Mouse (Mus musculus) macrophage (primary cell): ENCODE results near the gene Slc36a2. TPM values are rescaled to one million over a fixed set of nuclear protein-coding genes. Genes with fewer than 3 reads are reported as not detected.

Experiments used
- H3K27ac ChIP-seq: fragments of 350-480 bp; formaldehyde crosslinking; 2 replicates; pipeline ENCODE4 v1.9.0; 2021
- H3K36me3 ChIP-seq: fragments of 350-480 bp; formaldehyde crosslinking; 2 replicates; pipeline ENCODE4 v1.9.0; 2021; ENCODE audit errors: inconsistent target
- H3K4me3 ChIP-seq: fragments of 350-480 bp; formaldehyde crosslinking; 2 replicates; pipeline ENCODE4 v1.9.0; 2021; ENCODE audit errors: inconsistent target
- H3K79me2 ChIP-seq: fragments of 350-480 bp; formaldehyde crosslinking; 2 replicates; pipeline ENCODE4 v1.9.0; 2021; ENCODE audit errors: inconsistent target
- WGBS: methylation state at CpG from one replicate; pipeline ENCODE4 v1.1.7; 2026; ENCODE audit warnings: inconsistent platforms; ENCODE audit not compliant: missing documents; 5-methylcytosine and 5-hydroxymethylcytosine counted together
- polyA plus RNA-seq: library from polyadenylated mRNA; stranded (reverse); fragments of 250-400 nt; gene quantifications from 3 replicates; pipeline ENCODE4 v1.2.4, GENCODE M21; 2018; ENCODE audit warnings: inconsistent platforms

The Slc36a2 gene
- polyA plus RNA-seq, 1 experiment from 2014 or later = not detected

DNA sequence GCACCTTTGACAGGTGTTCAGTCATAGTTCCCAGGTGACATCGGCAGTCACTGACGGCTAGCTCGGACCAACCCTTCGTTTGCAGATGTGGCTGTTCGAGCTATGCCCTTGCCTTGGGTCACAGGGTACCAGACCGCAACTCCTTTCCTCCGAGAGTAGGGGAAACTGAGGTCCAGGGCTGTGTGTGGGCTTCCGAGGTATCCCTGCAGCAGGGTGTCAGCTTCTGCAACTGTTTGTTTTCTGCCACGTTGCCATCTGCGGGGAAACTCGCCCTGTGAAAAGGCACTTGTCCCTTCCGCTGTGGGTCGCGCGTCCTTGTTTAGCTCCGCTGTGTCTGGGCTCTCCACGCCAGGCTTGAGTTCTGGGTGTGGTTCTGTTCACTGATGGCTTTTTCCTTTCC, 19.7 kb upstream of the Slc36a2 start:
- no peaks in the 10 kb centered on the region for H3K36me3 ChIP-seq
- H3K79me2 ChIP-seq = peaks cover 46% of the 10 kb centered on the region
- H3K27ac ChIP-seq = peak overlapping the region; percentile 75
- under 1% methylated on average over 16 of the region's 17 CpGs for WGBS
- H3K4me3 ChIP-seq = peak overlapping the region; percentile 99

DNA sequence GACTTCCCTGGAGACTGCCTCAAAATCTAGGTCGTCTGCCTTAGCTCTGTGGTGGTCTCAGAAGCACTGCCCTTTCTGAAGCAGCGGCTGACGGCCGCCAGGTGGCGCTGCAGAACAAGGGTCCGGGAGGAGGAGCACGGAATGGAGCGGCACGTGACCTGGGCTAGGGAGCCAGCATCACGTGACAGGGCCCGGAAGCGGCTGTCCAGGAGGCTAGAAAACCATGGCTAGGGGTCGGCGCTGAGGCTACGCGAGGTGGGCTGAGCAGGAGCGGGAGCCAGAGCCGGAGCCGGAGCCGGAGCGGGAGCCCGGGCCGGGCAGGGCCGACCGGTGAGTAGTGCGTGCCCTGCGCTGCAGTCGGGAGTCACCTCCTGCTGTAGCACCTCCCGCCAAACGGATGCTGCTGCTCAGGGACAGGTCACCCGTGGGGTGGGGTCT, 19.3 kb upstream of the Slc36a2 start, which contains the start of gene Slc36a1:
TSS of gene Slc36a1 (plus strand) at position 192 of the 438 bp plus-strand sequence.
- Histone ChIP-seq H3K79me2 (peaks cover 42% of the 10 kb centered on the region), H3K36me3 (no peaks in the 10 kb centered on the region), H3K4me3 (peak within 1 kb of the TSS; percentile 99), H3K27ac (peak within 1 kb of the TSS; percentile 75)
- under 1% methylated on average over 31 of the region's 31 CpGs for WGBS

DNA sequence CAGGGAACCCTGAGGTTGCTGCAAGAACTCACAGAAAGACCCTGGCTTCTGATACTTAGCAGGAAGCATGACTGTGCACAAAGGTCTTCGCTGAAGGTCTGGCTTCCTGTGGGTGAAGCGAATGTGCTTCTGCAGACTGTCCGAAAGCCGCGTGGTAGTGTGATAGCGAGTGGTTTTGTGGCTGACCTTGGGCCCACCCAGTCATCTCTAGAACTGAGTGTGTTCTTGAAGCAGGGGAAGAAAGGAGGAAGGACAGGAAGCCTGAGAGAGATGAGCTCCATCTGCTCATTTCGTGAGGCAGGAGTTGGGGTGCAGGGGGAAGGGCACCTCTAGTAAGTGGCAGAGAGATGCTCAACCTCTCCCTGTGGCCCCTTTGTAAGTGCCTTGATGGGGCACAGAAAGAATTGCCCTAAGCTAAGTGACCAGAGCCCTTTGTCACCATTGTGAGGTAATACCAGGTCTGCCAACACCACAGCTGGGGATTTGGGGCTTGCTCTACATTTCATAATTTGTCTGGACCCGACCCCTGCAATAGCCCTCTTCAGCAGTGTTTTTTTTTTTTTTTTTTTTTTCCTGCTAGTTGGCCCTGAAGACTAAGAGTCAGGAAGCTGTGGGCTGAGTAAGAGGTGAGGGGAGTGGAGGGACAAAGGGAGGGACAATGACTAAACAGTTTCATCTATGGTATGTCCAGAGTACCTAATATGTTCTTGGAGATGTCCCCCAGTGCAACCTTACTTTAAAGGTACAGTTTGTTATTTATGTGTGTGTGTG, 13.0 kb upstream of the Slc36a2 start:
- Histone ChIP-seq H3K27ac (no peak overlapping the region), H3K36me3 (no peaks in the 10 kb centered on the region), H3K4me3 (no peak overlapping the region), H3K79me2 (no peaks in the 10 kb centered on the region)
- 11% methylated on average over 8 of the region's 8 CpGs for WGBS

DNA sequence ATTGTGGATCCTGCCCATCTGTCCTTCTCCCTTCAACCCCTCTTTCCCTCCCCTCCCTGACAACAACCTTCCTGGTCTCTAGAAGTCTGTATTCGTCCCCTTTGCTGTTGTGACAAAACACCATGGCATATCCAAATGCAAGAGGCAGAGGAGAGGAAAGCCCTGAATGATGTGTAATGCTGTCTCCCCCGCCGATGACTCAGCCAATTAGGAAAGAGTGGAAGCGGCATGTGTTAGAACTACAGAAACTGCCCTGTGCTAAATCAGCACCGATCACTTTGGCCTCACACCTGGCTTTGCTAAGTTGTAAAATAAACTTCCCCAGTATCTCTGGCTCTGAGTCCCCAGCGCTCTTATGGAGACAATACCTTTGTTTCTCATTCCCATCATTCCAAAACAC, 12.2 kb upstream of the Slc36a2 start:
- Histone ChIP-seq H3K36me3 (no peaks in the 10 kb centered on the region), H3K4me3 (no peak overlapping the region), H3K27ac (no peak overlapping the region), H3K79me2 (no peaks in the 10 kb centered on the region)
- 17% methylated on average over 6 of the region's 6 CpGs for WGBS

DNA sequence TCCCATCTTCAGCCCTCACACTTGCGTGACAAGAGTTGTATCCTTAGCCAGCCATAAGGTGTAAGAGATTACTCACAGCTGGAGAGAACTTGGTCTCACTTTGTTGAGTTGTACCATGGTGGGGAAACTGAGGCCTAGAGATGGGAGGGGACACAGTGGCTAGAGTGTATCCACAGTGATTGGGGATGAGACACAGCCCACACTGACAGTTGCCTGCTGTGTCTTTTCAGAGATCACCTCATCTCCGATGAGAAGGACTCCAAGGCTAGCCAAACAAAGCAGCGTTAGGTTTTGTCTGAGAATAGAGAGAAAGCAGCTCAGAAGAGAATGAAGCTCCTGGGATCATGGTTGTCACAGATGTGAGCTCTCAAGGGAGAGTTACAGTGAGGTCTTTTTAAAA, 5.3 kb upstream of the Slc36a2 start:
- 87% methylated on average over 3 of the region's 3 CpGs for WGBS
- Histone ChIP-seq H3K36me3 (no peaks in the 10 kb centered on the region), H3K27ac (no peak overlapping the region), H3K79me2 (no peaks in the 10 kb centered on the region), H3K4me3 (no peak overlapping the region)

DNA sequence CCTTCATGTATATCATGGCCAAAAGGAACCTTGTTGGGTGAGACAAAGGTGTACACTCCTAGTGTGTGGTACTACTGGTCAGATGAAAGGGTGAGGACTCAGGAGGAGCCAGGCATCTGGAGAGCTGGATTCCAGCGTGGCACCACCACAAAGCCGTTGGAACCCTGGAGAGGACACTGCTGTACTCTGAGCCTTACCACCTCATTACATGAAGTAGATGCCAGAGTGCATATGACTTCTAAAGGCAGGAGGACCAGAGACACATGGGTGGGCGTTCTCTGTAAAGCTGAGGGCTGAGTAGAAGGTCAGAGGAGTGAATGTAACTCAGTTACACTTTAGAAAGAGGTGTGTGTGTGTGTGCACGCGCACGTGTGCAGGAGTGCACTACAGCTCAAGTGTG, 2.9 kb upstream of the Slc36a2 start:
- Histone ChIP-seq H3K4me3 (no peak overlapping the region), H3K36me3 (no peaks in the 10 kb centered on the region), H3K27ac (no peak overlapping the region), H3K79me2 (no peaks in the 10 kb centered on the region)
- 94% methylated on average over 6 of the region's 6 CpGs for WGBS

DNA sequence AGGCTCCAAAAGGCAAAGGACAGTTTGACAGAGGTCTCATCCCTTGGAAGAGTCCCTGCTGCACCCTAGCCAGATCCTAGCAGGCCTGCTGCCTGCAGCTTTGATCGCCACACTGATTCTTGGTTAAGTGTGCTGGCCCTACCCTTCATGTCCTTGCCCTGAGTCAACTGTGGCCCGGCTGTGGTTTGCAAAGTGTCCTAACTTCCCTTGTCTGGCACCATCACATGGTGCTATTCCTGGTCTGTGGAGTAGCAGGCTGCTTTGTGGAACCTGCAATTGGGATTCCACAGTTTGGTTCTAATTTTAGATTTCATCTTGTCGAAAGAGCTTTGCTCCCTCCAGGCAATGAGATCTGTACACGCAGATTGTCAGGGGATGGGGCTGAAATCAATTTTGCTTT, 2.4 kb upstream of the Slc36a2 start:
- Histone ChIP-seq H3K36me3 (no peaks in the 10 kb centered on the region), H3K79me2 (no peaks in the 10 kb centered on the region), H3K4me3 (no peak overlapping the region), H3K27ac (no peak overlapping the region)
- 26% methylated on average over 4 of the region's 4 CpGs for WGBS

DNA sequence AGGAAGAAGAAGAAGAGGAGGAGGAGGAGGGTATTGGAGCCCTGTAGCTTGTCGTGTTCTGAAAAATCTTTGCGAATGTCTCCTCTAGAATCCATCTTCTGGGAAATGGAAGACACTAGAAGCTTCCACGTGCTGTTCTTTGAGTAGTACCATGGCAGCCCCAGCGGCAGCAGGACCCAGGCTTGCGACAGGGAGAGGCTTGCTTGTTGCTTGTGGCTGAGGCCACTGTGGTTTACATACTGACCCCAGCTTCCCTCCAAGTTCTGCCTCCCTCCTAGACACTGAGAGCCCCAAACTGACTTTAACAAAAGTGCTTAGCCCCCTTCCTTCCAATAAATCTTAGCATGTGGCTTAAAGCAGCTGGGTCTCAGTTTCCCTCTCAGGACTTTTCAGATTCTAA, 631 bp downstream of the Slc36a2 start:
- H3K36me3 ChIP-seq = no peaks in the 10 kb centered on the region
- H3K79me2 ChIP-seq = no peaks in the 10 kb centered on the region
- H3K4me3 ChIP-seq = no peak overlapping the region
- 36% methylated on average over 5 of the region's 5 CpGs for WGBS
- H3K27ac ChIP-seq = no peak overlapping the region

DNA sequence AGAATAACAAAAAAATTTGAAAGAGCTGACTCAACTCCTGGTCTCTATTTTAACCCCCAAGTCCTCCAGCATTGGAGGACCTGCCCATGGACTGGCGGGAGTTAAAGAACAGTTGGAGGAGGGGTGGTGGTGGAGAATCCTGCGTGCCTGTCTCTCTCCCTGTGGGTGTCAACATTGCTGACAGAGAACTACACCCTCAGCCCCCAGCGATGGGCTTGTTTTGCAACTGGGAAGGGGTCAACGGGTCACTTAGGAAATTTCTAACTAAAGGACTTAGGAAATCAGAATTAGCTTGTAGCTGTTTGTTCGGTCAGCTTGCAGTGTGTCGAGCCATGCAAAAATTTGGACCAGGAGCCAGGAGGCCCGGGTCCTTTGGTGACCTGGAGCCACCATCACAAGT, 1.8 kb downstream of the Slc36a2 start:
- H3K36me3 ChIP-seq = no peaks in the 10 kb centered on the region
- no peak overlapping the region for H3K4me3 ChIP-seq
- 76% methylated on average over 6 of the region's 7 CpGs for WGBS
- H3K79me2 ChIP-seq = no peaks in the 10 kb centered on the region
- H3K27ac ChIP-seq = no peak overlapping the region

DNA sequence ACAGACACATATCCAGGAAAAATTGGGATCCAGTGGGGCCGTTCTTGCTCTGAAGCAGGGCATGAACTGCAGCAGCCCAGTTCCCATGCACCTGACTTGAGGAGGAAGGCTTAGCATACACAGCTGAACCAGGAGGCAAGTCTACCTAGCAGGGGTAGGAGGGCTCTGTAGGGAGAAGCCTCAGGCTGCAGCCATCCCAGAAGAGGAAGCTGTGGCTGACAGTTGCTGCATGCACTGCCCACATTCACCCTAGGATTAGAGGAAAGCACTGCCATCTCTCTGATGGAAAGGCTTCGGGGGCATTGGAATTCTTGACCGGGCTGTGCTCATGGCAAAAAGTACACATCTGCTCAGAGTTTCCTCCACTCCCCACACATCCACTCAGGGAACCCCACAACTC, 5.0 kb downstream of the Slc36a2 start:
- WGBS = 51% methylated on average over 3 of the region's 3 CpGs
- H3K27ac ChIP-seq = no peak overlapping the region
- no peaks in the 10 kb centered on the region for H3K79me2 ChIP-seq
- no peaks in the 10 kb centered on the region for H3K36me3 ChIP-seq
- no peak overlapping the region for H3K4me3 ChIP-seq

DNA sequence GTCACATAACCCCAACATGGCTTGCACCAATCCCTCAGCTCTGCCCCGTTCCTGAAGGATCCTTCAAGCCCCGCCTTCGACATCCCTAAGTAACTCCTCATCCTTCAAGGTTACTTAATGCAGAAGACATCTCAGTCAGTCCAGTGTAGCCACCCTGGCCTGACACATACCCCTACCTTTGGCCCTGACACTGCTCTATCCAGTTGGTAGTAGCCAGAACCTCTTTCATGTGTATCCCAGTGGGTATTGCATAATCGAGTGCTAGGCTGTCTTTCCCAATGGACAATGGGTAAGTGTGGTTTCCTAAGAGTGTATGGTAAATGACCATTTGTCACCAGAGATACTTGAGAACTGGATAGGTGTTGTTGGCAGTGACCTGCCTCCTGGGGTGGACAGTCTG, 6.0 kb downstream of the Slc36a2 start:
- Histone ChIP-seq H3K4me3 (no peak overlapping the region), H3K79me2 (no peaks in the 10 kb centered on the region), H3K36me3 (no peaks in the 10 kb centered on the region), H3K27ac (no peak overlapping the region)
- WGBS = 86% methylated on average over 4 of the region's 4 CpGs

DNA sequence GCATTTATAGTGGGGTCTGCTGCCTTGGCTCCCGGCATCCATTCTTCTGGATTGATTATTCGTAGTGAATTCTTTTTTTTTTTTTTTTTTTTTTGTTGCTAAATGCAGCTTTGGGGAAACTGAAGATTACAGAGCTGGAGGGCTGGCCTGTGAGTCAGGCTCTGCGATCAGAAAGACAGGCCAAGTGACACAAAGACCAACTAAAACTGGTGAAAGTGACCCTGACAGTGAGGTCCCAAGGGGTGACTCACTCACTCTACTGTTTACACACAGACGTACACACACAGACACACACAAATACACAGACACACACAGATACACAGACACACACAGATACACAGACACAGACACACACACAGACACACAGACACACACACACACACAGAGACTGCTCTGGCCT, 14.4 kb downstream of the Slc36a2 start:
- H3K27ac ChIP-seq = no peak overlapping the region
- no peaks in the 10 kb centered on the region for H3K36me3 ChIP-seq
- whole genome bisulfite sequencing = 84% methylated on average over 3 of the region's 4 CpGs
- no peaks in the 10 kb centered on the region for H3K79me2 ChIP-seq
- H3K4me3 ChIP-seq = no peak overlapping the region

DNA sequence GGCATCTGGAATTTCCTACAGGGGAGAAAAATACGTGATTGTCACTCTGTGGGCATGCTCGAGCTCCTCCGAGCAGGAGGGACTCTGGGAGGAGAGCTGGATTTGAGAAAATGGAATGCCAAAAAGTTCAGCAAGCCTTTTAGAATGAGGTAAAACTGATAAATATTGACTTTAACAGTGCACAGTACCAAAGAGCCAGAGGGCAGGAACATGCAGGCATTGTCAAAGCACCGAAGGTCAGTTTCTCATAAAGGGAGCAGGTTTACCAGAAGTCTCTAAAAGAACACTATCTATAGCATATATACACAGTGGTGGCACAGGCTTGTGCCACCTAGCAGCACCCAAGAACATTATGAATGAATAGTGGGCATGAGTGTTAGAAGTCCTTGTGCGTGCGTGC, 16.0 kb downstream of the Slc36a2 start:
- H3K4me3 ChIP-seq = no peak overlapping the region
- H3K79me2 ChIP-seq = no peaks in the 10 kb centered on the region
- WGBS = 94% methylated on average over 6 of the region's 6 CpGs
- no peaks in the 10 kb centered on the region for H3K36me3 ChIP-seq
- H3K27ac ChIP-seq = no peak overlapping the region

DNA sequence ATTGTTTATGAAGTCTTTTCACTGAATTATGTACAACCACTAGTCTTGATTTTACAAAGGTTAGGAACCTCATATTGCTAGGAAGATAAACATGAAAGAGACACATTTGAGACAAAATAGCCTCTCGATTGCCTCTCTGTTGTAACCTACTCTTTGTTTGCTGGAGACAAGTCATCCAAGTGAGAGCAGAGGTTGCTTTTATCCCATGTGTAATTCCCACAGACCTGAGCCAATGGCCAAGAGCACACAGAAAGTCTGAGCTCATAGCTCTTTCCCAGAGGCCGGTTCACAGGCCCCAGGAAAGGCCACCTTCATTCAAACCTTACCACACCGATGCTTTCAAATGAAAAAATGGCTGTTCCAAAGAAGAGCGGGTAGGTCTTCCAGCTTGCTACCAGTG, 16.4 kb downstream of the Slc36a2 start:
- 91% methylated on average over 4 of the region's 4 CpGs for WGBS

DNA sequence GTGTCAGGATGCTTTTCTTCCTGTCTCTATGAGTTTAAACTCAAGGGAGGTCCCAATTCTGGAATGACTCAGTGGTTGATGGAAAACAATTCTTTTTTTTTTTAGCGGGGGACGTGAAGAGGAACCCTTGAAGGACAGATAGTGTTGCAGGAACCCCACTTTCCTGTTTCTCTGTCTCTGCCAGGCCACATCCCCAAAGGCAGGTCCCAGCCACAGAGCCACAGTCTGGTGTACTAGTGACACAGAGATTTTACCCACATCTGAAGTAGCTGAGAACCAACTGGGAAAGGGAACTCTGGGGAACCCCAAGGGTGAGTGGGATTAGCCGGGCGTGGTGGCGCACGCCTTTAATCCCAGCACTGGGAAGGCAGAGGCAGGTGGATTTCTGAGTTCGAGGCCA, 19.1 kb downstream of the Slc36a2 start:
- H3K79me2 ChIP-seq = no peaks in the 10 kb centered on the region
- H3K27ac ChIP-seq = no peak overlapping the region
- 43% methylated on average over 6 of the region's 7 CpGs for WGBS
- no peak overlapping the region for H3K4me3 ChIP-seq
- no peaks in the 10 kb centered on the region for H3K36me3 ChIP-seq

More for the DNA sequence above, 16.4 kb downstream of the Slc36a2 start:
- H3K36me3 ChIP-seq = no peaks in the 10 kb centered on the region
- H3K79me2 ChIP-seq = no peaks in the 10 kb centered on the region
- H3K4me3 ChIP-seq = no peak overlapping the region
- H3K27ac ChIP-seq = no peak overlapping the region

DNA sequence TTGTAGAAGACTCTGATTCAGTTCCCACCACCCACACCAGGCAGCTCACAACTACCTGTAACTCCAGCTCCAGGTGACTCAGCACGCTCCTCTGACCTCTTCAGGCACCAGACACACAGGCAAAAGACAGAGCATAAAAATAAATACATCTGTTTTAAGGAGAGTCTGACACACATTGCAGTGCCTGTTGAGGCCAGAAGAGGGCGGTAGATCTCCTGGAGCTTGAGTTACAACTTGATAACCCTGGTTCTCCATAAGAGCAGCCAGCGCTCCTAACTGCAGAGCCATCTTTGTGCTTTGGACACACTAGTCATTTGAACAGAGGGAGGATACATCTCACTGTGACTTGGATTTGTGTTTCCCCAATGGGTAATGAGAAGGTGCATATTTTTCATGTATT, 20.2 kb downstream of the Slc36a2 start:
- WGBS = 28% methylated on average over 3 of the region's 3 CpGs
- no peaks in the 10 kb centered on the region for H3K36me3 ChIP-seq
- no peaks in the 10 kb centered on the region for H3K79me2 ChIP-seq
- no peak overlapping the region for H3K4me3 ChIP-seq
- H3K27ac ChIP-seq = no peak overlapping the region
